Mouse (Mus musculus) CD4-positive, CD25-positive, alpha-beta regulatory T cell, adult 2 months (primary cell): ENCODE data around the gene Kcnq2.

Experiments used
- DNase-seq: peaks from one replicate; pipeline ENCODE4 v3.0.0-alpha.2; 2012; ENCODE audit warnings: low read depth, low spot score

Kcnq2 gene

DNA sequence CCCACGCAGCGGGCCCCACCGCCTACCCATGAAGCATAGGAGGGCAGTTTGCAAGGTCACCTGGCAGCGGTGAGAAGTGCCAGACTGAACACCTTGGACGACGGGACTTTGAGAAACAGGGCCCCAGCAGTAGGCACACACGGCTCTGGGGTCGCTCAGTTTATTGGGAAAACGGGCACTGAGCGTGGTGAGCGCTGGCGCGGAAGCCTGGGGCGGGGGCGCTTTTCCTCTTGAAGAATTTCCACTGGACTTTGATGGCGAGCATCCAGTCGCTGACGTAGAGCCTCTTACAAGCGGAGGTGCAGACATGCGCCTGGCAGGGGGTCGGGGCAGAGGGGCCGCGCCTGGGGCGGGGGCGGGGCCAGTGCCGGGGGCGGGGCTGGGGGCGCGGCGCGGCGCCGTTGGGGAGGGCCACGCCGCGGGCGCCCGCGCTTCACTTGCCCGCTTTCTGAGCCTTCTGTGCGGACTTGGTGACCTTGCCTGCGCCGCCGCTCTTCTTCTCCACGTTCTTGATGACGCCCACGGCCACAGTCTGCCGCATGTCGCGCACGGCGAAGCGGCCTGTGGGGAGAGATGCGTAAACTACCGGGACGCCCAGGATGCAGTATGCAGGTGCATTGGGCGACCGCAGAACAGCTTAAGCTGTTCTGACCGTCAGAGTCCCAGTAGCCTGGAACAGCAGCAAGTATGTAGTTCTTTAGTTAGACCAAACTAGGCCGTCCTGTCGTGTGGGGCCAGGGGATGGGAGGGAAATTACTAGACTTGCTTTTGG lies 12.6 kb upstream of the Kcnq2 start:
- DNase-seq: peak; percentile 31

DNA sequence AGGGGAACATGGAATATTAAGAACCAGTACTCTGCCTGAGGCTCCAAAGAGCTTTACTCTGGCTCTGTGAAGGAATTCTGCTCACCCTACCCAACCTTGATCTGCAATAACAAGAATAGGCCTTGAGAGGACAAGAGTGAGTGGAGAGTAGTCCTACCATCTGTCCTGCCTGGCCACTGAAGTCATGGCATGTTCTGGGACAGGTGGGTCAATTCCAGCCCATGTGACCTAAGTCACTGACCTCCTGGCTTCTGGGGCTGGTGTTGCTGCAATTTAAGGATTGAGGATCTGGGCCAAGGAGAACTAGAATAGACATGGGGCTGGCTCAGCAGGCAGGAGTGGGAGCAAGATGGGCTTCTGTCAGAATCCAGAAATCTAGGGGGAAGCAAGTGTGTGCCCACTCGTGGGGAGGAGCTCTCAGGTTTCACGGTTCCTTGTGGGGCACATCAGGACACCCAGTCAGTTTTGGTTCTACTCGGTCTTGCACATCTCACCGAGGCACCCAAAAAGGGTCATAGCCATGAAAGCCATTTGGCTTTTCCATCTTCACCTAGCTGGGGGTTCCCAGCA lies 12.0 kb upstream of the Kcnq2 start:
- DNase-seq: no peak

DNA sequence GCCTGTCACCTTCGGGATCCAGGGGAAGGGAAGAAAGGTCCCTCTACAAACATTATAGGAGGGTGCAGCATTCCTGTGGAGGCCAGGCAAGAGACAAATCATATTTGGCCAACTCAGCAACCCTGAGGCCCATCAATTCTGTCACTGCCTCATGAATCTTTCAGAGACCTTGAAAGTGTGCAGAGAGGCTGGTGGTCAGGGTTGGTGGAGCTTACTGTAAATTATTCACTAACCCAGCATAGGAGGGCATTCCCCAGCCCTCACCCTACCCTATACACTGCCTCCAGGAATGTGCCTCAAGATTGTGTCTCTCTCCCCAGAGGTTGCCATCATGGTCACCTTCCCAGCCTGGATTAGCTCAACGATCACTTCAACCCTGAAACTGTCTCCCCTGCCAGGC lies 9.6 kb upstream of the Kcnq2 start:
- DNase-seq: no peak

DNA sequence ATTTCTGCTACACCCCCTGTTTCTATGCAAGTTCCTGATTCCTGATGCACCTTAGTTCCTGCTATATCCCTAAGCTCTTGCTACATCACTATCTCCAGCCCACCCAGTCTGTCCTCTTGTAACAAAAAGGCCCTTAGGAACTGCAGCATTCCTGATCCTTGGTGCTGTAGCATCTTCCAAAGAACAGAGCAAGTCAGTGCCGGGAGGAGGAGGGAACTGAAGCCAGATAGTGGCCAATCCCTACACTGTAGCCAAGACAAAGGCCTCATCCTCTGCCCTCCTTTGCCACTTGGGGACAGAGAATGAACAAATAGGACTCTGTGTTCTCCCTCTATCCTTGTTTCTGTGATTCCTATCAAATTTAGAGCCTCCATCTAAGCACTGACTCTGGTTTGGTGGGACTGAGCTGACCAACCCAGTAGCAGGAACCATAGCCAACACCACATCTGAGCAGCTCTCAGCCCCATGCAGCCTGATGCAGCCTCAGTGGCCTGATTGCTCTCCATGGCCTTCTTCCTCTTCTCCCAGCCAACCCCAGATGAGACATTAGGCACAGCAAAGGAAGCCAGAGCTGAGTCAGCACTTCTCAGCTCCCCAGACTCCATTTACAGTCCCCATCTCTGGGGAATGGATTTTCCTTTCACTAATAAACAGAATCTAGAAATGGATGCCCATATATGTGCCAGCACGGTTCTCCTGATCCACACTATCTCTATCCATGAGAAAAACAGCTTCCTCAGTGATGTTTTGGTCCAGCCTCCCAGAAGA lies 8.6 kb upstream of the Kcnq2 start:
- DNase-seq: no peak

DNA sequence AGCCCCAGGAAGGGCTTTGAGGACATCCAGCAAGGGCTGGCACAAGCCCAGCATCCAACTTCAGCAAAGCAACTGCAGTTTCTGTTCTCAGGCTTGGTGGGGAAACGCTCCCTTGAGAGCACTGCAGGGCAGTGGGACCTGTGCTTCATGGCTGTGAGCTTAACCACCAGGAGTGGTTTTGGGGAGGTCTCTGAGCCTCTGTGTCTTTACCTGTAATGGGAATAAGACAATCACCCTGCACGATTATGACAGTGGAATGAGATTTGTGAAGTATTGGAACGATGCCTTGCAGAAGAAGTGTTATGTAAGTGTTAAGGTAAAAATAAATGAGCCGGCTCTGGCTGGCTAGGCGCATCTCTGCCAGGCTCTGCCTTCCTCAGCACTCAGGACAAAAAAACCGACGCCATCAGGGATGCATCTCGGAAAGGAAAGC lies 7.6 kb upstream of the Kcnq2 start:
- DNase-seq: no peak

DNA sequence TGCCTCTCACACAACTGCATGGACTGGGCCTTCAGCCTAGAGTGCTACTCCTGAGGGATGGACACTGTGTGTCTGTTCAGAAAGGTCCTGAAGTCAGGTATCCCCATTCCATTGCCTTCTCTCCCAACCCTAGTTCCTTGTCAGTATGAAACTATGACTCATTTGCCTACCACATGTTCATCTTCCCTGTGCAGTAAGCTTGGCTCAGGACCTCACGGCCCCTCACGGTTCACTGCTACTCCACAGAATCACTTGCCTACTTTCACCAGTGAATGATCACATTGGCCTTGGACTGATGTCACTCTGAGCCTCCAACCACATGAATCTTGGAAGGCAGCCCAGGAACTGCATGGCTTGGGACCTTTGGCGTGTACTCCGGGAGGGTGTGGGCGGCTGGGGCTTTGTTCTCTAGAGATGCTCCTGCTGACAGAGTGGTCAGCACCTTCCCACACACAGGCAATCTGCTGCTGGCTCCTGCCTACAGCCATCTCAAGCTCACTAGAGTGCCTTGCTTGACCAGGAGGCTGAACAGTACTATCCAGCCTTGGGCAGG lies 4.6 kb upstream of the Kcnq2 start:
- DNase-seq: no peak

DNA sequence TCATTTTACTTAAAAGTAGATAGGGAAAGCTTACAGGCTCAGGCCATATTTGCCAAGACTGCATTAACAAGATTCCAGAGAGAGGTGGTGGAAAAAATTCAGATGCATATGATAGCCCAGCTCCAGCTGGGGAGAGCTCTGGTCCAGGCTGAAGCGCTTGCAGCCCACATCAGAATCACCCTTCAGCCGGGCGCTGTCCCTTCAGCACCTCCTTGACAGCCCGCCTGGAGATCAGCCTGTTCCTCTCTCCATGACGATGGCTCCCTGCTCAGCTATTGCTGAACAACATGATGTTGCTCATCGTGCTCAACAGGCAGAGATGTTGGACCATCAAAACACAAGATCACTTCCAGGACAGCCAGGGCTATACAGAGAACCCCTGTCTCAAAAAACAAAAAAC lies 1.8 kb upstream of the Kcnq2 start:
- no peak for DNase-seq

DNA sequence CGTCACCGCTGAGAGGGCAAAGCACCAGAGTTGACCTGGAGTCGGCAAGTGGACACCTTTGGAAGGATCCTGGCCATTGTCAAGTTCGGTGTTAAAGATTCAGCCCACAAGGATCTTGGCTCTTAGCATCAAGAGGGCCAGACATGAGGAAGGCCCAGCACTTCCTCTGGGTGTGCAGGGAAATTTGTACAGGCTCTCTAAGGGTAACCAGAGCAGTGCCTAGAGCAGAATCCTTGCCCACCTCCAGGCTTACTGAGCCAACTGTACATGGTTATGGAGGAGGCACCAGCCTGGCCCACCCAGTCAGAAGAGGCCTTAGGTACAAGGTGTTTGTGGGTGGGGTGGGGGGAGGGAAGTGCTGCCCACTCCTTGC lies 332 bp upstream of the Kcnq2 start:
- no peak for DNase-seq

DNA sequence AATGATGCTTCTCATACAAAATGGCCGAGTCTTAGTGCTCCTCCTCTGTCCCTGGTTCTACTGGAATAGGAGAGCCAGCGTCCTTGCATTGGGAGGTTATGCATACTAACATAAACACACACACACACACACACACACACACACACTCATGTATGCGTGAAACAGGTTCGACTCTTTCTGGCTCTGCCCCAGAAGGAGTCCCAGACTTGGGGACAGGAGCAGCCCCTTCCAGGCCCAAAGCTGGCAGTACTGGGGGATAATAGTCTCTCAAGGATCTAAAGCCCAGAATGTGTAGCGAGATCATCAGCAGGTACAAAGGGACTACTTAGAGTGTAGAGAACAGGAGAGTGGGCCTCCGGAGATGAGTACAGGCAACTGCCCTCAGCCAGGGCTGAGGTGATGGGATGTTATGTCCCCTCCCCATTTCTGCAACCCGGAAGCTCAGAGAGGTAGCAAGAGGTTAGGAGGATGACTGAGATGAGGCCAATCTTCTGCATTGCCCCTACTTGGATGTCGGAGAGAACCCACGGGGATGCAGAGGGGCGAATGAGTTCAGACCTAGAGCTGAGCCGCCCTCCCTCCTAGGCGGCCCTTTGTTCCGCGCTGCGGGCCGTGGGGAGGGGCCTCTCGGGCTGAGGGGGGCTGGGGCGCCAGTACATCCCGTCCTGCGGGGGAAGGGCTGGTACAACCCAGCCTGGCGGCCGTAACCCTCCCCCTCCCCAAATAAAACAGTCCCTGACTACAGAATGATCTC lies 1.1 kb downstream of the Kcnq2 start:
- no peak for DNase-seq

DNA sequence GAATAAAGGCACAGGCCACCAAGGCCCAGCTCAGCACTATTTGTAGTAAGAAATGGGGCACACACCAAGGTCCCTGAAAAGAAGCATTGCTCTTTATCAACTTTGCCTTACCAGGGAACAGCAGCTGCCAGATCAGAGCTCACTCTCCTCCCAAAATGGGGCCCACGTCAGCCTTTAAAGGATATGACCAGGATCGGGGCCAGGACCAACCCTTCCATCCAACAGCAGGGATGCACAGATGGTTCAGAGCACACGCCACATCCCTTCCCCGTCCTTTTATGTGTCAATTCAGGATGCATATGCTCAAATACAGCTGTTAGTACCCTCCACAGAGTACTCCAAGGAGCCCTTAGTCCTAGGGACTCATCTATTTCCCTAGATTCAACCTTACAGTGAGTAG lies 4.9 kb downstream of the Kcnq2 start:
- no peak for DNase-seq

DNA sequence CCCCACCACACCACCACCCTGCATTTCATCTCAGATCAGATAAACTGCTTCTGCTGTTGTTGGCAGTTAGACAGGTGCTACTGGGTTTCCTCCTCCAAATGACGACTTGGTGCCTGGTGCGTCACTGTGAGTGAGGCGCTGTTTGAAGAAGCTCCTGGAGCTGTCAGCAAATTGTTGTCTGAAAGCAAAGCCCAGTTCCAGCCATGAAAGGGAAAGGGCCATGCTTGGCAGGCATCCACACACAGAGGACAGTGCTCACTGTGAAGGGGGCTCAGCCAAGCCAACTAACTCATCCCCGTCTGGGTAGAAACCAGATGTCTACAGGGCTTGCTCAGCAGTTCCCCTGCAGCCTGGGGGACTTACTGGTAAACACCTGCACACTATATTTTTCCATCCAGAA lies 6.1 kb downstream of the Kcnq2 start:
- no peak for DNase-seq

DNA sequence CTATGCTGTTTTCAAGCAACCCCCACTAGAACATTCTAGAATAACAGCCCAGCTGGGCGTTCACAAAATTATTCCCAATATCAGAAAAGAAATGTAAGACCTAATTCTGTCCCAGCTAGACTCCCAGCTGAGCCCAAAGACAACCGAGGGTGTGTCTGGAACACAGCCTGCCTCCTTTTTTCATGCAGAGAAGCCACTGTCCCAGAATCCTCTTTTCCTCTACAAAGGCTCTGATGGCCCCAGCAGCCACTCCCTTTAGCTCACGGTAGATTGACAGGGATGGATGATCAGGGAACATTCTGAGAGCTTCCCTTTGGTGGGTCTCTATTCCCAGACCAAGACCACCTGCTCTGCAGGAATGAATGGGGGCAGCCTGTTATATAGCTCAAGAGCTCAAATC lies 7.3 kb downstream of the Kcnq2 start:
- no peak for DNase-seq

DNA sequence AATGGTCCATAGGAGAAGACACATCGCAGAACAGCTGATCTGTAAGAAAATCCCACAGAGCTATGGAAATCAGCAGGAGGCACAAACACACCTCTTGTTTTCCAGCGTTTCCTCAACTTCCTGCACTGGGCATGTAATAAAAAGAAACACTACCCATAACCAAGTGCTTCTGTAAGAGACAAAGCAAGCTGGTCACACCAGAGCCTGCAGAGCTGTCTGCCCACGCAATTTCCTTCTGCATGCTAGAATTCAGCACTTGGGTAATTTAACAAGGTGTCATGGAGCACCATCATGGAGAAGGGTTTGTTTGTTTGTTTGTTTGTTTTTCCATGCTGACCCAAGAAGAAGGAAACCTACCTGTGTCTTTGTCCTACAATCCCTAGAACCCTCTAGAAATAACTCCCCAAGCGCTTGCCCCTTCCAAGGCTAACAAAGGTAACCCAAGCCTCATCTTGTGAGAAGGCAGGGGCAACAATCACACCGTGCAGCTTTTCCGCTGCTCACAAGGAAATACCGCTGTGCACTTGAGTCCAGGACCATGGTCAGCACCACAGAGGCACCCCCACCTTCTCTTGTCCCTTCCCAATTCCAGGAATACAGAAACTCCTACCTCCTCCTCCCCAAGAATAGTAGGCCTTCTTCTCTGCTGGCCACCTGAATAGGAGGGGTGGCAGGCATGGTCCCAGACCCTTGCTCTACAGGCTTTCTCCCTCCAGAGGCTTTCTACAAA lies 9.2 kb downstream of the Kcnq2 start:
- DNase-seq: no peak

DNA sequence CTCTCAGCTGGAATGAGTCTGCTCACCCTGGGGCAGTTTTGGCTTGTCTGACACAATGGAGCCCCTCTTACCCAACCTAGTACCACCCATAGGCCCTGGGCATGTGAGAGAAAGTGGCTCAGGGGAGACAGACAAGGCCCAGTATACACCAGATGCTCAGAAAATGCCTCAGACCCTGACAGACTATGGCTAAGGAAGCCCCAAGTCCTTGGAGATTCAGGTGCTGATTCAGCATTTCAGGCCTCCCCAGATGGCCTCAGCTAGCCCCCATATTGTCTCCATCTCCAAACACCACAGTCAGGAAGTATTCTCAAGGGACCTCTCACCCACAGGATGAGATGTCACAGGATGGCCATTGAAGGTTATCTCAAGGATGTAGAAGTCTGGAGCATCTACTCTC lies 12.5 kb downstream of the Kcnq2 start:
- no peak for DNase-seq

DNA sequence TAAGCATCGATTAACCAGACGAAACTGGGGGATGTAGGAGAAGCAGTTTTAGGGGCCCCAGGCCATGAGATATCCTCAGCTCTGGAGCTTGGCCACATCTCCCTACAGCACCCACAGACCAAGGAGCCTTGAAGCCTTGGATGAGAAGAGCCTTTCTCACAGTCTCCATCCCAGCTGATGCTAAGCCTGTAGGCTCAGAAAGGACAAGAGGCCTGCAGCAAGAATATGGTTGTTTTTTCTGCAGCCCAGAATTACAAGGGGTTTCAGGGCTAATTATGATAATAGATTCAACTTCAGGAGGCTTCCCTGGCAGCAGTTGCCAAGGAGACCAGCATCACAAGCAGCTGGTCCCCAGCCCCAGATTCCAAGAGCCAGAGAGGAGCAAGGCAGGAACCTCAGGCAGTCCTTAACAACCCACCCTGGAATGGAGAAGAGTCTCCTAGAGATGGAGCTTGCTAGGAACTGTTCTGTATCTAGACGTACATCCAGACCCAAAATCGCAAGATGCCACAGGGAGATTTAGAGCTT lies 14.1 kb downstream of the Kcnq2 start:
- no peak for DNase-seq

DNA sequence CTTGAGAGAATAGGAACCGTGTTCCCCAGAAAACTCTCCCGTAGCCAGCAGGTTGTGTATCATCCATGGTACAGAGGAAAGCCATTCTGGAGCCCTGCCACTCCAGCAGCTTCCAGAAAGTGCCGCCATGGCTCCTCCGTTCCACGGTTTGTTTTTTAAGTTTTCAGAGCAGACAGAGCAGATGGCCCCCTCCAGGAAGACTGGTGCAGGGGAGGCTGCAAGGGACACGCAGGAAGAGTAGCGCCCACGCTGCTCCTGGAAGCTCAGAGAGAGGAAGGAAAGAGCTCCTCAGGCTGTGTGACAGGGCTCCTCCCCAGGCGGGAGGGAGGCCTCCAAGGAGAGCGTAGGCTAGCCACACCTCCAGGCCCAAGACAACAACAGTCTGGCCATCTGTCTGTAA lies 15.1 kb downstream of the Kcnq2 start:
- DNase-seq: no peak

DNA sequence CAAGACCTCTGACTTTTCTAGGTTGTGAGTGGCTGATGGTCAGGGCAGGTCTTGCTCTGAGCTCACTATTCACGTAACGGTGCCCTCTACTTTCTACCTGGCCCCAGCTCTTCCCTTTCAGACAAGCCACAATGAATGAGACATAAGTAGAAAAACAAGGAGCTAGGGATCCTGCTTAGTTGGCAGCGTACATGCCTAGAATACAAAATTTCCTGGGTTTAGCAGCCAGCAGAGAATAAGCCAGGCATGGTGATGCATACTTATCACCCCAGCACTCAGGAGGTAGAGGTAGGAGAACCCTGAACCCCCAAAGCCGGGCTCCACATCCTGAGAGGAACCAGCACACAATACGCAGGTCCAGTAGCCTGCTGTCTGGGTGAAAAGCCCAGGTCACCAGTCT lies 18.7 kb downstream of the Kcnq2 start:
- no peak for DNase-seq

DNA sequence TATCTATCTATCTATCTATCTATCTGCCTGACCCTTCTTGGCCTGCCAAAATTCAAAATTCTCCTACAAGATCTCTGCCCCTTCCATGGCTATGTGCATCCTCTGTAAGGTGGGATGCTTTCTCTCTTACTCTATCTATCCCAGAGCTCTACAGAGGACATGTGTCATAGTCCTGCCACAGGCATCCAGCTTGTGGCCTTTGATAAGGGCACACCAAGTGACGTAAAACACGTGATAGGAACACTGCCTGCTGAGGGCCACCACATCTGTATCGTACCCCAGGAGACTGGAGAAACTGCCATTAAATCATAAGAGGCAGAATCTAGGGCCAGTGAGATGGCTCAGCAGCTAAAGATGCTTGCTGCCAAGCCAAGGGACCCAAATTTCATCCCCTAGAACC lies 19.7 kb downstream of the Kcnq2 start:
- DNase-seq: no peak

DNA sequence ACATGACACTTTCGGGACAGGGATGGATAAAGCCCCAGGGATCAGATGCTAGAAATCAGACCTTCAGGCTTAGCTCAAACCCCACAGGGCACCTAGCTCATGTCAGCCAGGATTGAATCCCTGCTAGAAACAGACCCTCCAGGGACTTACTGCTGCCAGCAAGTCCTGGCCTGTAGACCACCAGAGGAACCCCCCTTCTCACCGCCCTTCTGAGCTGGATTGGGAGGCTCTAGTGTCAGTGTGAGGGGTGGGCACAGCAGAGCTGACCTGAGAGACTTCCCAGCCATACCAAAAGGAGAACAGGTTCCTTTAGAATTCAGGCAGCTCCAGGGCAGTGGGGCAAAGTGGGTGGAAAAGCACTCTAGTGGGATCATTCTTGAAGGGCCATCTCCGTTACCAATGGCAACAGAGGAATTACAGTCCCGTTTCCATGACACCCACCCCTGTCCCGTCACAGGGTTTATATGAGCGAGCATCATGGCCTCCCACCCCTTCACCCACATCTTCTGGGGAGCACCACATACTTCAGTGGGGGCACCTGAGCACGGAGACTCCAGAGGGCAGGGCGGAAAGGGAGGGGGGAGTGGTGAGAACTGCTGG lies 21.2 kb downstream of the Kcnq2 start:
- no peak for DNase-seq

DNA sequence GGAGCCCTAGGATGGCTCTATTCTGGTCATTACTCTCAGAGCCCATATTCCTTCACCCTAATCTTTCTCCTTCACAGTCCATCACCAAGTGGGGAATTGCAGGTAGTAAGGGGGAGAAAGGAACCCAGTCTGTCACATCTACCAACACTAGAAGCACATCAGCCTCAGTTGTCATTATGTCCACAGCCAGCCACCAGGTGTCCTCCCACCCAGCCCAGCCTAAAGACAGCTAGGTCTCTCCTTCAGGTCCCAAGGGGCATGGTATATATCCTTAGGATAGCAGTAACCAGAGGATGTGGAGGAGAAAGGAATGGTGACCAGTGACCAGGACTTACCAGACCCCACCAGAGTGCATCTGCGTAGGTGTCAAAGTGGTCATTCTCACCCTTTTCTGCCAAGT lies 23.4 kb downstream of the Kcnq2 start:
- DNase-seq: peak; percentile 4

DNA sequence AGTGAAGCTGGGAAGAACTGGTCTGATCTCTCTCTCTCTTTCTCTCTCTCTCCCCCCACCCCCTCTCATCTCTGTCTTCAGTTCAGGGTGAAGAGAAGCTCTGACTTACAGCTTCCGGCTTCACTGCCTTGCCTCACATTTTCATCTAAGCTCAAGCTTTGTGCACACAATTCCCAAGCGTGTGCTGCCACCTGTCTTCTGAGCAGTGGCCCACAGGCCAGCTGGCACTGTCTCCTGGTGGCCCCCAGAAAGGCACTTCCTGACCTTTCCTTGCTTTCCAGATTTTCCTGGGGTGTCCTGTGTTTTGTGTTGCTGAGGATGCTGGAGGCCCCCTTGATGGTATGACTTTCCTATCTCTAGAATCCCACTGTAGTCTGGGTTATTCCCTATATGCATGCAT lies 31.0 kb downstream of the Kcnq2 start:
- DNase-seq: no peak
